21 mouse cellular contexts compared by ENCODE assay signal in the genomic region with DNA sequence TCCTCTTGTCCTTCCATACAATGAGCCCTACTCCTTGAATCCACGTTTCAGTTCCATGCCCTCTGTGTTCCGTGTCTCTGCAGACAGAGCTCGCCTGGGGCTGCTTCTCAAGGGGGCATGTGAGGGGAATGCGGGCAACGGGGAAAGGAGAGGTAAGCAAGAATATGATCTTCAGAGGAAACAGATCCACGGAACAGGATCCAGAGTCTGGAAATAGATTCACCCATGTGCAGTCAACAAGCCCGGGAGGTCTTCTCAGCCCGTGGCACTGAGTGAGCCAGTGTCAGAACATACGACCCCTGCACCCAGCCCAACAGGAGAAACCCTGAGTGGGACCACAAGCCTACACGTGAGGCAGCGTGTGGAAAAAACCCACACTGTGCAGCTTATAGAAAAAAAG.
A peak's percentile ranks its signal among the peaks of the same experiment; 100 is the strongest.
DNase-seq lines count a peak whose midpoint lies in the region; TF ChIP-seq lines count a peak whose summit lies in the region.
"Had no signal": no experiment of that assay in that cellular context is flagged by ENCODE, and none has a peak within 500 bp of the region (broad histone marks: within the 10 kb centered on the region; RNA-seq: fewer than 3 reads in every experiment).

No protein-coding gene starts in this region.

- no peak for TF ChIP-seq POLR2A in testis, adult 2 months (IDR thresholded peaks at IDR 0.05; ENCODE audit: control insufficient read depth, low read depth, low read length)

- H3K36me3 ChIP-seq in testis, adult 2 months (ENCODE audit: control insufficient read depth, insufficient read depth, low read length), result no peaks in the 10 kb centered on the region
- H3K36me3 ChIP-seq: embryonic facial prominence, embryonic 13.5 days; embryonic facial prominence, embryonic 15.5 days; forebrain, embryonic 10.5 days; forebrain, embryonic 12.5 days had no signal

- TF ChIP-seq CTCF in gastrocnemius, adult 2 months (IDR thresholded peaks at IDR 0.05), result no peak
- TF ChIP-seq CTCF in testis, adult 2 months (IDR thresholded peaks at IDR 0.05; ENCODE audit: control insufficient read depth, insufficient read depth, insufficient replicate concordance, low read depth, low read length), result no peak

- H3K4me1 ChIP-seq in testis, adult 2 months (ENCODE audit: control insufficient read depth, insufficient read depth, low read length), result no peaks in the 10 kb centered on the region
- H3K4me1 ChIP-seq: embryonic facial prominence, embryonic 13.5 days; embryonic facial prominence, embryonic 15.5 days; forebrain, embryonic 12.5 days had no signal

- peak overlapping the region; percentile 54 for H3K4me3 ChIP-seq in gastrocnemius, adult 2 months
- H3K4me3 ChIP-seq in testis, adult 2 months (ENCODE audit: control insufficient read depth, low read depth, low read length), result peak overlapping the region; percentile 5; the same call in 1 of the 2 replicates
- H3K4me3 ChIP-seq: embryonic facial prominence, embryonic 13.5 days; embryonic facial prominence, embryonic 15.5 days; erythroblast, embryonic 14.5 days; forebrain, embryonic 10.5 days; forebrain, embryonic 12.5 days had no signal

- H3K27me3 ChIP-seq in testis, adult 2 months (ENCODE audit: control insufficient read depth, insufficient read depth, low read length), result no peaks in the 10 kb centered on the region
- H3K27me3 ChIP-seq: embryonic facial prominence, embryonic 13.5 days; embryonic facial prominence, embryonic 15.5 days; forebrain, embryonic 12.5 days had no signal

- peak; percentile 73 for DNase-seq in gastrocnemius, adult 2 months
- no peak for DNase-seq in gastrocnemius, postnatal 4 days (ENCODE audit: low spot score in 2 of 2)
- DNase-seq in testis, postnatal 10 days (ENCODE audit: low spot score), result no peak
- peak; percentile 84 for DNase-seq in skeletal muscle tissue, adult 2 months (ENCODE audit: low read depth, low spot score)
- no peak for DNase-seq in retina, postnatal 1 day
- DNase-seq: adrenal gland, adult 2 months; adrenal gland, postnatal 10 days; adrenal gland, postnatal 25 days; cerebellum, adult 11 months; cerebellum, adult 18-20 months; cerebellum, adult 8-10 months; cerebellum, adult 9-11 months; cerebellum, postnatal 14 days; cerebellum, postnatal 36 days; embryo, embryonic 11 days had no signal

- H3K27ac ChIP-seq in gastrocnemius, adult 2 months, result peak overlapping the region; percentile 94
- H3K27ac ChIP-seq in testis, adult 2 months (ENCODE audit: control insufficient read depth, insufficient read depth, low read depth, low read length), result no peak overlapping the region
- H3K27ac ChIP-seq: embryonic facial prominence, embryonic 13.5 days; embryonic facial prominence, embryonic 15.5 days; forebrain, embryonic 10.5 days; forebrain, embryonic 12.5 days had no signal

- intact Hi-C loops in gastrocnemius, adult 2 months (cut with DNase I), result loop anchor here (1.0 kb wide), 1 partner anchor 24 kb away; no protein-coding TSS in a partner anchor

Comparison
In these comparisons a context has a peak if more than half of its experiments do, and no peak if none do; other contexts are left out.
1. DNase-seq: peak in gastrocnemius, adult 2 months (single experiment) and skeletal muscle tissue, adult 2 months (single experiment); none in gastrocnemius, postnatal 4 days (0 of 2), testis, postnatal 10 days (single experiment) and retina, postnatal 1 day (single experiment).